Mouse (Mus musculus): ENCODE results near the gene Ccdc12. TPM values are rescaled to one million over a fixed set of nuclear protein-coding genes. Genes with fewer than 3 reads are reported as not detected.
"Not testable (repeated sequence)": the region's sequence is repeated elsewhere in the genome, so short reads cannot be mapped to it uniquely, and the experiment has no call there.

The Ccdc12 gene
- polyA plus RNA-seq, 1 experiment from 2014 or later = 120 TPM

DNA sequence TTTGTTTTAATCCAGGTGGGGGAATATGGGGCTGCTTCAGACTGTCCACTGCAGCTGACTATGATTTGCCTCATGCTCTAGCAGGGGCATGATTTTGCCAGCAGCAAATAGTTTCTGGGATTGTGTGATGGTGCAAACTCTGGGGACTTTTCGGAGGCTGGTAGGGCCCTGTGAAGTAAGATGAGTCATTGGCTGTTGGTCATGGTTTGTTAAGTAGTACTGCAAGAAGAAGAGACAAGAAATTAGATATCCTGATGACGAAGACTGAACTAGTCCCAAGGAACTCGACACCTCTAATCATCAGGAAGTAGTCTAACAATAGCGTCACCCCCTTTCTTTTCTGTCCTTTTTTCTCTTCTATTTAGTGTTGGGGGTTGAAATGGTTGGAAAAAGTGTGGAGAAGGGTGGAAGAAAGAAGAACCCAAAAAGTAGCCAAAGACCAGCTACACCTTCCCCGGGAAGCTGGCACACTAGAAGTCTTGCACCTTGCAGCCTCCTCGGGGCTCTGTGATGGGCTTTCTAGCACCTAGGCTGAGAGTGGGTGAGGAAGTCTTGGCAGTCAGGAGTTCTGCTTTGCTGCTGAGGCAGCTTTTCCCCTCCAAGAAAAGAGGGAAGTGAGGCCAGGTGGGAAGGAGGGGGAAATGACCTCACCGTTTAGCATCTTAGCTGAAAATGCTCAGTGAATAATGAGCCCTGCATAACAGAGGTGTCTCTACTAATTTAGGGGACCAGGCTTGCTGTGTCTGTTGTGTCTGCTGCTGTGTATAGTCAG lies 24.6 kb downstream of the Ccdc12 start:
- Histone ChIP-seq H3K4me1 (ENCODE audit: control insufficient read depth, insufficient read depth, low read length) (peaks cover 30% of the 10 kb centered on the region), H3K36me3 (ENCODE audit: control insufficient read depth, insufficient read depth, low read length) (no peaks in the 10 kb centered on the region), H3K4me3 (ENCODE audit: low read depth, low read length) (no peak overlapping the region), H3K9ac (ENCODE audit: low read length) (no peak overlapping the region), H3K4me2 (ENCODE audit: low read length) (no peak overlapping the region), H3K27me3 (replicated peaks; ENCODE audit: control insufficient read depth, insufficient read depth, low read length) (no peaks in the 10 kb centered on the region), H3K9me3 (replicated peaks; ENCODE audit: control insufficient read depth, low read length) (no peaks in the 10 kb centered on the region), H3K27ac (ENCODE audit: low read depth, low read length) (peak overlapping the region; percentile 66; the same call in 1 of the 2 replicates)
- DNase-seq (ENCODE audit: low spot score) (no peak), ATAC-seq (no peak)
- 71% methylated on average over 7 of the region's 7 CpGs for WGBS

DNA sequence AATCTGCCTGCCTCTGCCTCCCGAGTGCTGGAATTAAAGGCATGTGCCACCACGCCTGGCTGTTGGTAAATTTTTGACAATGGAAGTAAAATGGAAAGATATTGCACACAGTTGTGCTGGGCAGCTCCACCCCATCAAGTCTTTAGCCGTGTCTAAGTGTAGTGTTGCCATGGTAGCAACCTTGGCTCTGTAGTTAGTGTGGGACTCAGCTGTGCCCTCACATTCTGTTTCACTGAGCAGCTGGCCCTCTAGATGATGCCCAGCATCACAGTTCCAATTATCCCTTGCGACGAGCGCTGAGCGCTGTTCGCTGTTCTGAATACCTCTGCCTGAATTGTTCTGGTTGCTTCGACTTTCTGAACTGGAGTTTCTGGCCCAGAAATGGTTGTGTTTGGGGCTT lies 25.5 kb downstream of the Ccdc12 start:
- Histone ChIP-seq H3K27ac (ENCODE audit: low read depth, low read length) (peak overlapping the region; percentile 70), H3K4me1 (ENCODE audit: control insufficient read depth, insufficient read depth, low read length) (peaks cover 30% of the 10 kb centered on the region)
- DNase-seq (ENCODE audit: low spot score) = peak; percentile 82

DNA sequence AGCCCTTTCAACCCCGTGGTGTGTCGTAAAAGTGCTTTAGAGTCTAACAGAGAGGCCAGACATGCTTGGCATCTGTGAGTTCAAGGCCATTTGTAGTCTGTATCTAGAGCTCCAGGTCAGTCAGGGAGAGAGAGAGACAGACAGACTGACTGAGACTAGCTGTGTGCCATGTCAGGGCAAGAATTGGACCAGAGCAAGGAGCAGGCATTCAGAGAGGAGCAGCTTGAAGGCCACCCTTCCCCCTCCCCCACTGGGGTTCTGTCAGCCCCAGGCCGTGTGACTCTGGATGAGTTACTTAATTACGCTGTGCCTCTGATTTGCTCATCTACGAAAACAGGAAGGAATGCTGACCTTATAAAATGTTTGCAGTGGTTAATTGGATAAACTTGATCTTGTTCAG lies 26.0 kb downstream of the Ccdc12 start:
- Histone ChIP-seq H3K4me2 (ENCODE audit: low read length) (no peak overlapping the region), H3K4me1 (ENCODE audit: control insufficient read depth, insufficient read depth, low read length) (peaks cover 31% of the 10 kb centered on the region), H3K4me3 (ENCODE audit: low read depth, low read length) (no peak overlapping the region), H3K9ac (ENCODE audit: low read length) (no peak overlapping the region), H3K27me3 (replicated peaks; ENCODE audit: control insufficient read depth, insufficient read depth, low read length) (no peaks in the 10 kb centered on the region), H3K9me3 (replicated peaks; ENCODE audit: control insufficient read depth, low read length) (no peaks in the 10 kb centered on the region), H3K36me3 (ENCODE audit: control insufficient read depth, insufficient read depth, low read length) (no peaks in the 10 kb centered on the region), H3K27ac (ENCODE audit: low read depth, low read length) (peak overlapping the region; percentile 70)
- 53% methylated on average over 5 of the region's 5 CpGs for WGBS
- peak; percentile 40 for ATAC-seq
- DNase-seq (ENCODE audit: low spot score) = peak; percentile 32

More for the DNA sequence above, 25.5 kb downstream of the Ccdc12 start:
- Histone ChIP-seq H3K9ac (ENCODE audit: low read length) (no peak overlapping the region), H3K4me3 (ENCODE audit: low read depth, low read length) (no peak overlapping the region), H3K4me2 (ENCODE audit: low read length) (no peak overlapping the region), H3K9me3 (replicated peaks; ENCODE audit: control insufficient read depth, low read length) (no peaks in the 10 kb centered on the region), H3K27me3 (replicated peaks; ENCODE audit: control insufficient read depth, insufficient read depth, low read length) (no peaks in the 10 kb centered on the region), H3K36me3 (ENCODE audit: control insufficient read depth, insufficient read depth, low read length) (no peaks in the 10 kb centered on the region)
- 39% methylated on average over 9 of the region's 9 CpGs for WGBS
- ATAC-seq = peak; percentile 86

DNA sequence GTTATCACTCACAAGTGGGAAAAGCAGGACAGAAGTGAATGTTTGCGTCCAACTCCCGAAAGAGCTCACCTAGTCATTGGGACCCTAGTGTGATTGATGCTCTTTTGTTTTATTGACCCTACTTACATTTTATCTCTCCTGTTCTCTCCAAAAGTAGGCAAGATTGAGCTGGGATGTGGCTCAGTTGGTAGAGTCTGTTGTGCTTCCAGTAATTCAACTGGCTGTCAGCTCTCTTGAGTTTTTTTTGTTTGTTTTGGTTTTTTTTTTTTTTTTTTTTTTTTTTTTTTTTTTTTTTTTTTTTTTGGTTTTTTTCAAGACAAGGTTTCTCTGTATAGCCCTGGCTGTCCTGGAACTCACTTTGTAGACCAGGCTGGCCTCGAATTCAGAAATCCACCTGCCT lies 26.4 kb downstream of the Ccdc12 start:
- not testable (repeated sequence) for H3K4me2 ChIP-seq (ENCODE audit: low read length); H3K9me3 ChIP-seq (replicated peaks; ENCODE audit: control insufficient read depth, low read length); DNase-seq (ENCODE audit: low spot score); ATAC-seq; H3K27ac ChIP-seq (ENCODE audit: low read depth, low read length); H3K27me3 ChIP-seq (replicated peaks; ENCODE audit: control insufficient read depth, insufficient read depth, low read length); H3K36me3 ChIP-seq (ENCODE audit: control insufficient read depth, insufficient read depth, low read length); H3K4me3 ChIP-seq (ENCODE audit: low read depth, low read length); H3K9ac ChIP-seq (ENCODE audit: low read length)
- WGBS = 93% methylated on average over 3 of the region's 3 CpGs
- H3K4me1 ChIP-seq (ENCODE audit: control insufficient read depth, insufficient read depth, low read length) = peaks cover 32% of the 10 kb centered on the region

DNA sequence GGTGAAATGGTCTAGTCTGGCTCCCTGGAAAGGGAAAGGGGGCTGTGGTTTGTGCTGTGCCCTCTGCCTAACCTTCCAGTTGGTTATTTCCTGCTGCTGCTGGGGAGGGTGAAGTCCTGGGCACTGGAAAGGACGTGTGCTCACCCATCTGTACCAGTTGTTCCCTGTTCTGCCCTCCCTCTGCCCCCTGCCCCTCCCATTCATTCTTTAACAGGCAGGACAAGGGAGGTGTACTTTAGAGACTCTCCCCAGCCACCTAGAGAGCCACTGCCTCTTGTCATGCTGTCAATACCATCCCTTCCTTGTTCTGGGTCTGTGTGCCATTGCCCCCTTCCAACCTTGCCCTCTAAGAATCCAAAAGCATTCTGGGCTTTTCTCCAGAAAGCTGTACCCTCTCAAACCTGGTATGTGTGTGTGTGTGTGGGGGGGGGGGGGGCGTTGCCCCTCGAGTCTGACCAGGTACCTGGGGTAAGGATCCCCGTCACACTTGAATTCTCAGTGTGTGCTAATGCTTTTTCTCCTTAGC lies 27.3 kb downstream of the Ccdc12 start:
- WGBS = 48% methylated on average over 4 of the region's 4 CpGs
- peaks cover 32% of the 10 kb centered on the region for H3K4me1 ChIP-seq (ENCODE audit: control insufficient read depth, insufficient read depth, low read length)

DNA sequence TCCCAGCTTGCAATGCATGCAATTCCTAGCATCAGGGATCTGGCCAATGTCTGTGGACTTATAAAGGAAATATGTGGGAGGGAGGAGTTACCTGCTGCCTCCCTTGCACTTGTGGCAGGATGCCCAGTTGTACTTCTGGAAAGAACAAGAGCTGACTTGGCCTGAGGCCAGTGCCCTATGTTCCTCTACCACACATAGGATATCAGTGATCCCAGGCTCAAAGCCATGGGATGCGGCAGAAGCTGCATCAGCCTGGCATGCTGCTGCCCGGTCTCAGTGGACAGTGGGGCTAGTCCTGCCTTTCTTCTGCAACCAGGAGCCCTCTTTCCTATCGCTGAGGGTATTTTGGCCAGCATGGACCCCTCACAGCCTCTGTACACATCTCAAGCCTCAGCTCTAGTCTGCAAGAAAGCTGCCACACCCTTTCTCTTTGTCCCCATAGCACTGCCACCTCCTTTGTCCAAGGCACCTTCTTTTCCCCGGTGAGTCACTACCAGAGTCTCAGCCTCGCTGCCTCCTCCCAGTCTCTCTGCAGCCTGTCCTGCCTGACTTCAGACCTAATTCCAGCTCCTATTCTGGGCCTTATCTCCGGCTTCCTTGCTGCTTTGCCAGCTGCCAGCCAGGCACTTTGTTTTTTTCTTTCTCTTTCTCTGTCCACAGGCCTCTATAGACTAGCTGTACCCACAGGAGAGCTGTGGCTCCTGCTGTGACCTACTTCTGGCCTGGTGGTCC lies 28.0 kb downstream of the Ccdc12 start:
- H3K4me2 ChIP-seq (ENCODE audit: low read length) = no peak overlapping the region
- peak overlapping the region; percentile 83 for H3K27ac ChIP-seq (ENCODE audit: low read depth, low read length)
- peak; percentile 85 for DNase-seq (ENCODE audit: low spot score)
- no peaks in the 10 kb centered on the region for H3K27me3 ChIP-seq (replicated peaks; ENCODE audit: control insufficient read depth, insufficient read depth, low read length)
- 38% methylated on average over 6 of the region's 6 CpGs for WGBS
- ATAC-seq = peak; percentile 24; the same call in 1 of the 2 replicates
- H3K9ac ChIP-seq (ENCODE audit: low read length) = peak overlapping the region; percentile 38
- H3K9me3 ChIP-seq (replicated peaks; ENCODE audit: control insufficient read depth, low read length) = no peaks in the 10 kb centered on the region
- H3K36me3 ChIP-seq (ENCODE audit: control insufficient read depth, insufficient read depth, low read length) = no peaks in the 10 kb centered on the region
- H3K4me1 ChIP-seq (ENCODE audit: control insufficient read depth, insufficient read depth, low read length) = peaks cover 34% of the 10 kb centered on the region
- no peak overlapping the region for H3K4me3 ChIP-seq (ENCODE audit: low read depth, low read length)

More for the DNA sequence above, 27.3 kb downstream of the Ccdc12 start:
- H3K4me2 ChIP-seq (ENCODE audit: low read length) = no peak overlapping the region
- no peaks in the 10 kb centered on the region for H3K36me3 ChIP-seq (ENCODE audit: control insufficient read depth, insufficient read depth, low read length)
- H3K27me3 ChIP-seq (replicated peaks; ENCODE audit: control insufficient read depth, insufficient read depth, low read length) = no peaks in the 10 kb centered on the region
- H3K4me3 ChIP-seq (ENCODE audit: low read depth, low read length) = no peak overlapping the region
- H3K9ac ChIP-seq (ENCODE audit: low read length) = no peak overlapping the region; the same call in 1 of the 2 replicates
- ATAC-seq (0 out of 2 replicates have a peak, but pooled peaks have one; percentile 1), DNase-seq (ENCODE audit: low spot score) (no peak)
- H3K27ac ChIP-seq (ENCODE audit: low read depth, low read length) = peak overlapping the region; percentile 83
- H3K9me3 ChIP-seq (replicated peaks; ENCODE audit: control insufficient read depth, low read length) = no peaks in the 10 kb centered on the region

DNA sequence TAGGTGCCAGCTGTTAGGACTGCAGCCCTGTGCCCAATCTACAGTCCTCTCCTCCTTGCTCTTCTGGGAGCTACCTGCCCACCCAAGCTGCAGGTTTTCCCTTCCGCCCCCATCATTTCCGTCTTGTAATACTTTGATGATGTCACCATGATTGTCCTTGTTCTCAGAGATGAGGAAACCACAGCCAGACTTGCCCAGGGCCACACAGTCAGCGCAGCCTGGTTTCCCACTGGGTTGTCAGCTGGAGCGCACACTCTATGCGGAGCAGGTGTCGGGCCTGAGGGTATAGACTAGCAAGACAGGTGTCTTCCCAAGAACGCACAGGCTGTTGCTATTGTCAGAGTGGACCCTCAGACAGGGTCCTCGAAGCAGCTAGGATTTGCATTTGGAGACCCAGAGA lies 28.9 kb downstream of the Ccdc12 start:
- Histone ChIP-seq H3K9ac (ENCODE audit: low read length) (no peak overlapping the region), H3K27me3 (replicated peaks; ENCODE audit: control insufficient read depth, insufficient read depth, low read length) (no peaks in the 10 kb centered on the region), H3K9me3 (replicated peaks; ENCODE audit: control insufficient read depth, low read length) (no peaks in the 10 kb centered on the region), H3K27ac (ENCODE audit: low read depth, low read length) (peak overlapping the region; percentile 83; the same call in 1 of the 2 replicates), H3K4me3 (ENCODE audit: low read depth, low read length) (no peak overlapping the region), H3K36me3 (ENCODE audit: control insufficient read depth, insufficient read depth, low read length) (no peaks in the 10 kb centered on the region), H3K4me1 (ENCODE audit: control insufficient read depth, insufficient read depth, low read length) (peaks cover 35% of the 10 kb centered on the region), H3K4me2 (ENCODE audit: low read length) (no peak overlapping the region)
- DNase-seq (ENCODE audit: low spot score) (no peak), ATAC-seq (no peak)
- WGBS = 81% methylated on average over 8 of the region's 8 CpGs

DNA sequence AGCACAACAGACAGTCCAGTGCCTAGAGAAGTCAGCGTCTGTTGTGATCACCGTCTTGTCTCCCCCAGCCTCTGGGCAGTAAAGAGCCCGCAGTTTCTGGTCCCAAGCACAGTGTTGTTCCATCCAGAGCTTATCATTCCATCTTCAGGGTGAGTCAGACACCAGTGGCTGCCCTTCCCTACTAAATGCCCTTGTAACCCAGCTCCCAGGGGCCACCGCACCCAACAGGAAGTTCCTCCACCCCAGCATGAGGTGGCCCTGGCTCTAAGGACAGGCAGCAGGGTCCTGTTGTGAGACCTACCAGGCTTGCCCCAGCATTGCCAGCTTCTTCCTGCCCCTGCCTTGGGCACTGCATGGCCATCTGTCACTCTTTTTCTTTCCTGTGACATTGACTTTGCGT lies 29.3 kb downstream of the Ccdc12 start:
- H3K4me1 ChIP-seq (ENCODE audit: control insufficient read depth, insufficient read depth, low read length) = peaks cover 35% of the 10 kb centered on the region
- 85% methylated on average over 5 of the region's 5 CpGs for WGBS

More for the DNA sequence above, 29.3 kb downstream of the Ccdc12 start:
- Histone ChIP-seq H3K36me3 (ENCODE audit: control insufficient read depth, insufficient read depth, low read length) (no peaks in the 10 kb centered on the region), H3K9ac (ENCODE audit: low read length) (no peak overlapping the region), H3K4me3 (ENCODE audit: low read depth, low read length) (no peak overlapping the region), H3K4me2 (ENCODE audit: low read length) (no peak overlapping the region), H3K27me3 (replicated peaks; ENCODE audit: control insufficient read depth, insufficient read depth, low read length) (no peaks in the 10 kb centered on the region), H3K27ac (ENCODE audit: low read depth, low read length) (no peak overlapping the region), H3K9me3 (replicated peaks; ENCODE audit: control insufficient read depth, low read length) (no peaks in the 10 kb centered on the region)
- ATAC-seq = no peak
- DNase-seq (ENCODE audit: low spot score) = no peak
